Mouse (Mus musculus): Measurements from ENCODE around the gene Gm21119.
"Not testable (repeated sequence)": the region's sequence is repeated elsewhere in the genome, so short reads cannot be mapped to it uniquely, and the experiment has no call there.

Gene Gm21119

DNA sequence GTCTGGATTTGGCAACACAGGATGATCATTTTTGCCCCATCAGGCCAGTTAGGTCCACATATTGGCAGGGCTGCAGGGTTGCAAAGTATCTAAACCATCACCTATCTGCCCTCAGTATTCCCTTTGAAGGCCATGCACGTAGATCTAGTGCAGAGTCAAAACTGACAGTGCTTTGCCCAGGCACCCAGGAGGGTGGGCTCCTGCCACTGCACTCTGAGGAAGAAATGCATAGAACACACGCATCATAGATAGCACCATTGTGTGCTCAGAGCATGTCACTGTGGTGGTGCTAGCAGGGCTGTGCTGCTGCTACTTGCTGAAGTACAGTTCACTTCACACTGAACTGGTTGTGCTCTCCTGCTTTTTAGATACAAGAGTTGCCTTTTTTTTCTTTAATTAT lies at the start of gene Gm21119:
Gene Gm21119 (plus strand): TSS at position 301 of the 400 bp plus-strand sequence.
- not testable (repeated sequence) for DNase-seq (ENCODE audit: low spot score)

DNA sequence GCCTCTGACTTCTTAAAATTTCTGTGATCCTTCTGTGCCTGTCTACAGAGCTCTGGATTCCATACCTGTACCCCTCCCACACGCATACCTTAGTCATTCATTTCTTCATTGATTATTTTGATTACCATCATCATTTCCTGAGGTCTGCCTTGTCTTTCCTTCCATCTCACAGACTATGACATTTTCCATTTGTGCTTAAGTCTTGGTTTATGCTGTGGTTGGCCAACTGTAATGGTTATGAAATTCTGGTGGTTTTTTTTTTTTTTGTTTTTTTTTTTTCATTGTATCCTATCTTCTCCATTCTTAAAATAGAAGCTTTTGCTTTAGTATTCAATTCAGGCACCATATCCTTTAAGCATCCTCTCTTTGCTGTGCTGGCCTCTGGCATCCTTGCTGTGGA lies 48.0 kb upstream of the Gm21119 start:
- not testable (repeated sequence) for DNase-seq (ENCODE audit: low spot score)

DNA sequence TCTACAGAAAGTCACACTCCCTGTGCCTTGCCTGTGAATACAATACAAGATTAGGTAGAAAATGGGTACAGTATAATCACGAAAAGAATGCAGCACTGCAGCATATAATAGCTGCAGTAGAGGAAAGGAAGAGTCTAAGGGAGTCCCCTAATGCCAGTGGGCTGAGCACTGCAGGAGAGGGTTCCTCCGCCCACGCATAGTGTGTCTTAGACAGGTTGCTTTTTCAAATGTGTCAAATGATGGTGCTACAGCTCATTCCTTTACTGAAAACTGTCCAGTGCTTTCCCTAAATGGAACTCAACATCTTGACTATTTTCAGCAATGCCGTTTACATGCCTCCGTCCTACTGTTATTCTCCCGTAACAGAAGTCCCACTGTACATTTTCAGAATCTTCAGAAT lies 33.6 kb upstream of the Gm21119 start:
- not testable (repeated sequence) for DNase-seq (ENCODE audit: low spot score)

DNA sequence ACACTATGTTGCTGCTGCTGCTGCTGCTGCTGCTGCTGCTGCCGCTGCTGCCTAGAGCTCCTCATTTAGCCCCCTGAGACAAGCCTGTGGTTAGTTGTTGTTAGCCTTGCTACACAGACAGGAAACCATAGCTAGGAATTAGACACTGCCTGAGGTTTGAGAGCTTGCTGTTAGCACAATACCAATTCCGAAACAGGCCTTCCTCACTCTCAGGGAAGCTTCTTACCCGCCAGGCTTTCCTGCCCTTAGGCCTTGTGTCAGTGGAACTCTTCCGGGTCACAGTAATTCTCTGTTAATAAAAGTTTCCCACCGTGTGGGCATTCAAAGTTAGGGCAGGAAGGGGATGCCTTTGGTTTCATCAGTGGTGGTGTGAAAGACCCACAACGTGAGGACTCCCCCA lies 31.9 kb upstream of the Gm21119 start:
- not testable (repeated sequence) for DNase-seq (ENCODE audit: low spot score)

DNA sequence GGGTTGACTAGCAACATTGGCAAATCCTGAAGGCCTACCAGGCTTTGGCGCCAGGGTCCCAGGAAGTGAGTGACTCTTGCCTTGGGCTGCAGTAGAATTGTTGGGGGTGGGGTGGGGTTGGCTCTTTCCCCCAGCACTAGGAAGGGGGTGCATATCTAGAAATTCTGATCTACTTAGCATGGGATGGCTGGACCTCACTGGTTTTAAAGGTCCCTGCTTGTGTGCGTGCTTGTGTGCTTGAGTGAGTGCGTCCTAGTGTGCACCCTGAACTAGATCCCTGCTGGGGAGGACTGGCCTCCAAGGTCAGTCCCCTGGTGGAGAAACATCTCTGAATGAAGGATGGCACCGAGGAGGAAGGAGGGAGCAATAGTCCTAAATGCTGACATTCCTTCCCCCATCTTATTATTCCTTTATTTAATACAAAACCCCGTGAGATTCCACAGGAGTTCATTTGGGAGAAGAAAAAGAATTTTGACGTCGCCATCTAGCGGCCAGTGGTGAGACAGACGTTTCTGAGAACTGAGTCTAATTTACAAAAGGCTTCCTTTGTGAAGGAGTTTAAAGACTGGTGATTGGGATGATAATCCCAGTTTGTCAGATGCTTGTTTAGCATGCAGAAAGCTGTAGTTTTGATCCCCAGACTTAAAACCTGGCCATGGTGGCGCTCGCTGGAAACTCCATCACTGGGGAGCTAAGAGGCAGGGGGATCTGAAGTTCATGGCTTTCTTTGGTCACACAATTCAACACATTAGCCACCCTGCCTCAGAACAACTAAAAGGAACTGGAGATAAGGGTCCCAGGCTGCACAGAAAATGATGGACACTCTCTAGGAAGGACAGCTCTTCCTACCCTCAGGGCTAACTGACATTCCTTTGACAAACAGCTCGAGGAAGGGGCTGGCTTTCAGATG lies 26.2 kb upstream of the Gm21119 start:
- not testable (repeated sequence) for DNase-seq (ENCODE audit: low spot score)

DNA sequence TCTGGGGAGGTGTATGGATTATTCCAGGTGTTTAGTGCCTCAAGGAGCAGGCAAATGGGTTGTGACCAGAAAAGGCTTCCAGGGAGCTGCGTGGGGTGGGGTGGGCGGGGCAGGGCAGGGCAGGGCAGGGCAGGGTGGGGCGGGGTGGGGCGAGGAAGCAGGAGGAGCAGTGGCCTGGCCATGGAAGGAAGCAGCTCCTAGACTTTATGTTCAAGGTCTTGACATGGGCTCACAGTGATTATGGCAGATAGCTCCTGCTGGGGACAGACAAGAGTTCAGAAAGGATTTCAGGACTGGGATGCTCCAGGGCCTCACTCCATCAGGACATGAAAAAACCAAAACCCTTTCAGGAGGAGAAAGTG lies 25.6 kb upstream of the Gm21119 start:
- DNase-seq (ENCODE audit: low spot score): not testable (repeated sequence)

DNA sequence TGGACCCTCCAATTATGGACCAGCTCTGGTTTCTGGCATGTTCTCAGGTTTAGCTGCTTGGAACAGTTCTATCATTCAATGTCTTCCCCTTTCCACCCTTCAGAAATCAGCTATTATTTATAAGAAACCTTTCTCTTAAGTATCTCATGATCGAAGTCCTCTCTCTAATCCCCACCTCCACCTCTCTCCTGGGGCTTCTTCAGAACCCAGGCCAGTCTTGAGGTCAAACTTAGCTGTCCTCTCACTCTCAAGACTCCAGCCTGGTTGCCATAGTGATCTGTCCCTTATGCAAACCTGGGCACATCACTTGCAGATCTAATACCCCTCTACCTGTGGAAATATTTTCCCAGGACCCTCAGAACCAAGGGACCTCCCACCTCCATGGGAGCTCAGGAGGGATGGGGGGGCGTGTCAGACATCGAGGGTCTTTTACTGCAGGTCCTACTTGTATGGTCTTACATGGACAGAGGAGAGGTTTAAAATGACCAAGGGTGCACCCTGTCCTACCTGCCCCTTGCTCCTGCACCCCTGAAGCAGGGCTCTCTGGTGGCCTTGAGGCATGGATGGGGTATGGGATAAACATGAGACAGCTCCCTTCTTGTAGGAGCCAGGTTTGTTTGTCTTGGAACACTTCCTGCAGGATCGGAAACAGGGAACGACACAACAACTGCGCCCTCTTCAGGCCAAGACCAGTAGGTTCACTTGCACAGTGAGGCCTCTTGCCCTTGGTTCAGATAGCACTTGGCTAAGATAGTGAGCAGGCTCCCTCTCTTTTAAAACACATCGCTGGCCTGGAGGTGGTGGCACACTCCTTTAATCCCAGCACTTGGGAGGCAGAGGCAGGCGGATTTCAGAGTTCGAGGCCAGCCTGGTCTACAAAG lies 24.4 kb upstream of the Gm21119 start:
- peak; percentile 18 for DNase-seq (ENCODE audit: low spot score)

DNA sequence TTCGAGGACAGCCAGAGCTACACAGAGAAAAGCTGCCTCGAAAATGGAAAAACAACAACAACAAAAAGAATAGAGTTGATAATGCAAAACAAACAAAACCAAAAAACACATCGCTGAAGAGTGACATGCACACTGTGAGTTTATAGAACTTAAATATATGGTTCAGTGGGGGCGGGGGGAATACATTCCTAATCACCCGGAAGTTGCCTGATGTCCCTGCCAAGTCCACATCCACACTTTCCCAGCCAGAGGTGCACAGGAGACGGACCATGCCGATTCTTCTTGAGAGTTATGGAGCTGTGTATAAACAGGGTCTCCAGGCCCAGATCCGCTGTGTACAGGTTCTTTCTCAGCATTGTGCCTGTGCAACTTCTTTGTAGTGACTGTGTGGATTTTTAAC lies 23.7 kb upstream of the Gm21119 start:
- not testable (repeated sequence) for DNase-seq (ENCODE audit: low spot score)

DNA sequence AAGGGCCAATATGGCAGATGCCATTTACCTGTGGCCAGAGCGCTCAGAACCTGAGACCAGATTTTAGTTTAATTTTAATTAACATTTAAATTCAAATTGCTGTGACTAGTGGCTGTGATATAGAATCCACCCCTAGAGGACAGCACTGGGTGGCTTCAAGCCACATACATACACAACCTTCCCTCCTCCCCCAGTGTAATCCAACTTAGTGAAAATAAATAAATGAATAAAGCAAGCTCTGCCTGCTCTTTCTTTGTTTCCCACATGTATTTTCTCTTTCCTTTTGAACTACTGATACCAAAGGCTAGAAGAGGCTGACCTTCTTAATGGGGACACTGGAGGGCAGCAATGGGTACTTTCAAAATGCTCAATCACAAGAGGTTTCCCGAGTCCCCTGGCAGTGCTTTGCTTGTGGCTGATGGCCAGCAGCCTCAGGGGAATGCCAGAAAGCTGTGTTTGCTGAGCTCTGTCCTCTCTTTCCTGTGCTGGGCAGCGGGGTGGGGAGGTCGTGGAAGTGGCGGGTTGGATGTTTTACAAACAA lies 21.9 kb upstream of the Gm21119 start:
- not testable (repeated sequence) for DNase-seq (ENCODE audit: low spot score)

DNA sequence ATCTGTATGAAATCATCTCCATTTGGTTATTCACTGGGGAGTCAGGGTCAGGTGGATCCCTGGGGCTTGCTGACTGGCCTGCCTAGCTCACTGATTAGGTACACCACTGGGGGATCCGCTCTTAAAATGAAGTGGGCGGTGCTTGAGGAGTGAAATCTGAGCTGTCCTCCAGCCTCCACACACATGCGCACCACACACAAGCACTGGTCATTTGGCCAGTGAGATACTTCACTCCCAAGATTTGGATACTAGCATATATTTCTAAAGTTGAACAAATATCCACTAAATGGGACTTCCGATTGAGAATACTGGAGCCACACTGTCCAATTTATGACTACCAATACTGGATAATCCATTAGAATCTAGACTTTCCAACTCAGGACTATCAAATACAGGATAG lies 20.9 kb upstream of the Gm21119 start:
- peak; percentile 67 for DNase-seq (ENCODE audit: low spot score)

DNA sequence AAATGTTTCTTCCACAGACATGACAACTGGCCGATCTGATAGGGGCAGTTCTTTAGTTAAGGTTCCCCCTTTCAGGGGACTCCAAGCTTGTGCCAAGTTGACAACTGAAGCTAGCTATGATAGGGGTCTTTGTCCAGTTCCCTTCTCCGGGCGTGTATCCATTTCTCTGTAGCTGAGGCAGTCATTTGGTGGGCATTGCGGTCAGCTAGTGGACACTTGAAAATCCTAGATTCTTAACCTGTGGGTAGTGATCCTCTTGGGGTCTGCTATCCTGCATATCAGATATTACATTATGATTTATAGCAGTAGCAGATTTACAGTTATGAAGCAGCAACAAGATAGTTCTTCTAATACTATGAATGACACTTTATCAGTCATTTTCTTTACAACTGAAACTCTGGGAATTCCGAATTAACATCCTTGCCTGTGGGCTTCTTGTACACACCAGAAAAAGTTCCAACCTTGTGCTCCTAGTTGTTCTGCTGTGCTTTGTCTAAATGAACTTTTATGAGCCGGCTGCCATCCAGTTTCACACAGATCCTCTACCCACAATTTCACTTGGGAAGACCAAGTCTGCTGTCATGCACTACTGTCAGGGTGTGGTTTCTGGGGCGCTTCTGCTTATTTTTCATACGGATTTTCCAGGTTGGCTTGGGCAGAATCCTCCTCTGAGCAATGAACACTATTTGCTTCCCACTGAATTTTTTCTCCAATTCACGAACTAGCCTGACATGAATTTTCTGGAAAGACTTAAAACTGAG lies 18.5 kb upstream of the Gm21119 start:
- DNase-seq (ENCODE audit: low spot score): peak; percentile 9

DNA sequence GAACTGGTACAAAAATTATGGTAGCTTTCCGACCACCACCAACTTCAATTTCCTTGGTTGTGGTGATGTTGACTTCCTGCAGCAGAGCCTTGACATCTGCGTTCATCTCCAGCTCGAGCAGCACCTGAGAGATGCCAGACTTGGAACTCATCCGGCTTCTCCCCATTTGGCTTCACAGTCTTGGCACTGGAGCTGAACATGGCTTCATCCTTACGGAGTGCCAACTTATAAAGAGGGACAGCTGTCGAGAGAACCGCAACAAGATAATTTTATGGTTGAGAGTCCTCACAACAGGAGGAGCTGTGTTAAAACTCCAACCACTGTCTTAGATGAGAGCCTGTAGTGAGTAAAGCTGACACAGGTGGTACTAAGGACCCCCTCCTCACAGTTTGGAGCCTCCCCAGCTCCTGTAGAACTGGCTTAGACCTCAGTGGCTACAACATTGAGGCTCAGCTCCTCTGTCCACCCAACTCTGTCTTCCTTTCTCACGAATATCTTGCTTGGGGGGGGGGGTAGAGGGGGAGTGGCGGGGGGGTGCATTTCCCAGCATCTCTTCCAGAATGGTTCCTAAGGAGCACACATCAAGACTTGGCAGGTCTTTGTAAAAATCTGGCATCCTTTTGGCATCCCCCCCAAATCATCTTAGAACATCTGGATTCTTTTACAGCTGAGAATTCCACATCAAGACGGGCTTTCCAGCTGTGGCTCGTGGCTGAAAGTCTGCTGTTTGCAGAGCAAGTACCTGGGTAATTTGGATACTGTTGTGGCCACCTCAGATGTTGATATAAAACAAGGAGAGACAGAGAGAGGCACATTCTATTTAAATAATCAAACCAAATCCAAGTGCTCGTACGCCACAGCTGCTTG lies 17.6 kb upstream of the Gm21119 start:
- DNase-seq (ENCODE audit: low spot score): peak; percentile 68

DNA sequence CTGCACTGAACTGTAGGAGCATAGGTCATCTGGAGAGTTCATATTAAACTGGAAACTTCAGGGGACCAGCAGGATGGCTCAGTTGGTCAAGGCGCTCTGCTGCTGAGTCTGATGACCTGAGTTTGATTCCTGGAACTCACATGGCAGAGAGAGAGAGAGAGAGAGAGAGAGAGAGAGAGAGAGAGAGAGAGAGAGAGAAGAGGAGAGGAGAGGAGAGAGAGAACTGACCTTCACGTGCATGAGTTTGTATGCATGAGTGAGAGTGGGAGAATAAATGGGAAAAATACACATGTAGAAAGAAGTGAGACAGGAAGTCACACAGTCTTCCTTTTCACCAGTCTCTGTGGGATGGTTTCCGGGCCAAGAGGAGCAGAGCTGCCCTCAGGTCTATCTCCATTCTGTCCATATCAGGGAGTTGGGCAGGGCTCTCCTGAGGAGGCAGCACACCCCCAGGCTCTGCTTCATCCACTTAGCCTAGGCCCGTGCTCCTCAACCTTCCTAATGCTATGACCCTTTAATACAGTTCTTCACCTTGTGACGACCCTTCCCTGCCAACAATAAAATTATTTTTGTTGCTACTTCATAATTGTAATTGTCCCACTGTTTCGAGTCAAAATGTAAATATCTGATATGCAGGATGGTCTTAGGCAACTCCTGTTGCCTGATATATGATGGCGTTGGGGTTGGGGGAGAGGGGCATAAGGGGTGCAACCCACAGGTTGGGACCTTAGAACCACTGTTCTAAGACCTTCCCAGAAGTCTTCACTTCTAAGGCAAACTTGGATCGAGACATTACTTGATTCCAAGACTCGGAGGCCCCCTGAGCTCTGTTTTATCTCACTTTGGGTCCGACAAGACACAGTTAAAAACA lies 16.2 kb upstream of the Gm21119 start:
- DNase-seq (ENCODE audit: low spot score): not testable (repeated sequence)

DNA sequence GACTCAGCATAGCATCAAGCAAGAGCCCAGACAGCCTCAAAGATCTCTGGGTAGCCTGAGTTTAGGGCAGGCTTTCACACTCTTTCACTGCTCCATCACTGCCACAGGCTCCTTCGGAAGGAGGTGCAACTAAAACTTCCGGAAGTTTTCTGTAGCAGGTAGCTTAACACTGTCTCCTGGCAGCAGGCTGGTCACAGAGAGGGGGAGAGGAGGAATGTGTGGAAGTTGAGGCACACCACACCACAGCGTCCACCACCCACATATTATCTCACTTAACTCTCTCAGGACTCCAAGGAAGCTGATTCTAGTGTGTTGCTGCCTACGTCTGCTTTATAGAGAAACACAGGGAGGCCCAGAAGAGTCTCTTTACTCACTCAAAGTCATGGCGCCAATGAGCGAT lies 15.4 kb upstream of the Gm21119 start:
- not testable (repeated sequence) for DNase-seq (ENCODE audit: low spot score)

DNA sequence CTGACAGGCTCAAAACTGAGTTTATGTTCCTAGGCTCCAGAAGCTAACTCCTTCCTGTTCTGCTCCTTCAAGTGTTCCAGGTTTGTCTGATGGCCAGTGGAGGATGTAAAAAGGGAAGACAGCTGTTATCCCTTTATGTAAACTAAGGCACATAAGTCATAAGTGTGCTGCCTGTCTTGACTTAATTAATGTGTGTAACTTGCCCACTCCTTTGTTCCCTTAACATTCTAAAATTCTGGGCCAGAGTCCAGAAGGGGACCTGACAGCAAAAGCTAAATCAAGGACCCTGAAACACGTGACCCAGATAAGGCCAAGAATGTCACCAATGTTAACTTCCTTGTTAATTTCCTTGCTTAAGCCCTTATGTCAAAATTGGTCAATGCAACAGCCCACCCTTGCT lies 3.9 kb upstream of the Gm21119 start:
- not testable (repeated sequence) for DNase-seq (ENCODE audit: low spot score)

DNA sequence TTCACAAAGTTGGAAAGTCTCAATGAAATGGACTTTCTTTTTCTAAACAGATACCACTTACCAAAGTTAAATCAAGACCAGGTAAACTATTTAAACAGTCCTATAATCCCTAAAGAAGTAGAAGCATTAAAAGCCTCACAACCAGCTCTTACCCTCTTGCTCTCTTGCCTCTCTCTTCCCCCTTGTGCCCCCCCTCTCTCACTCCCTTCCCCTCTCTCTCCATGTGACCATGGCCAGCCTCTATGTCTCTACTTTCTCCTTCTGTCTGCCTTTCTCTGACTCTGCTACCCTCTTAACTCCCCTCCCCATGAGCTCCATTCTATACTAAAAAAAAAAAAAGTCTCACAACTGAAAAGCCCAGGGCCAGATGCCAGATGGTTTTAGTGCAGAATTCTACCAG lies 2.0 kb upstream of the Gm21119 start:
- not testable (repeated sequence) for DNase-seq (ENCODE audit: low spot score)

DNA sequence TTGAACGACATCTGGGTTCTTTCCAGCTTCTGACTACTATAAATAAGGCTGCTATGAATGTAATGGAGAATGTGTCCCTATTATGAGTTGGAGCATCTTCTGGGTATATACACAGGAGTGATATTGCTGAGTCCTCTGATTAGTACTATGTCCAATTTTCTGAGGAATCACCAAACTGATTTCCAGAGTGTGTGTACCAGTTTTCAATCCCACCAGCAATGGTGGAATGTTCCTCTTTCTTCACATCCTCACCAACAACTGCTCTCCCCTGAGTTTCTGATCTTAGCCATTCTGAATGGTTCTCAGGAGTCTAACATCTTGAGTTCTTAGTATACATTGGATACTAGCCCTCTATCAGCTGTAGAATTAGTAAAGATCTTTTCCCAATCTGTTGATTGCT lies 16.0 kb downstream of the Gm21119 start:
- DNase-seq (ENCODE audit: low spot score): not testable (repeated sequence)

DNA sequence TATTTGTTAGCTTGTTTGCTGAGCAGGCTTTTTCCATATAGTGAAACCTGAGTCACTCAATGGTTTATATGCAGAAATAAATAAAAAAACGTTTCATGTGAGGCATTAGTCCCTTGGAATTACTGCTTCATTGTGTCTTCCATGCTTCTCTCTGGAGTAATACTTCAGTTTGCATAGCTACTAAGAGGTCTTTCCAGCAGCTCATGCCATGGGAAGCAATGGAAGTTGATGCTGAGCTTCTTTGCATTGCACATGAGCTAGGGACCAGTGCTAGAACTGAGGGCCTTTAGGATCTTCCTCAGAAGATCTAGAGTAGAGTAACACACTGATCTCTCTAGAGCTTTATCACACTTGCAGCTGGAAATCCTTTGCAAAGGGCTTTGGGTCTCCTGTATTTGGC lies 23.2 kb downstream of the Gm21119 start:
- not testable (repeated sequence) for DNase-seq (ENCODE audit: low spot score)

DNA sequence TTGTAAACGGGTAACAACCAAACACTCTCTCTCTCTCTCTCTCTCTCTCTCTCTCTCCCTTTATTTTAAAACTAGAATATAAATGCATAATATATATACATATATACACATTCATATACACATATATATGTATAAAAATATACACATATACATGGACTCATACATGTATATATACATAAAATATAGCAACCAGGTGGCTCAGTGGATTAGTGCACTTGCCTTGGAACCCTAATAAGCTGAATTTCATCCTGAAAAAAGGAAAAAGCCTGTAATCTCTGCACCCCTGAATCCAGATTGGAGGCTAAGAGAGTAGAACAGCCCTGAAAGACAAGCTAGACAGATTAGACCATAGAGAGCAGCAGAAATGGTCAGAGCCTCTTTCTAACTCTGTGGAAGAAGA lies 28.8 kb downstream of the Gm21119 start:
- DNase-seq (ENCODE audit: low spot score): peak; percentile 3

DNA sequence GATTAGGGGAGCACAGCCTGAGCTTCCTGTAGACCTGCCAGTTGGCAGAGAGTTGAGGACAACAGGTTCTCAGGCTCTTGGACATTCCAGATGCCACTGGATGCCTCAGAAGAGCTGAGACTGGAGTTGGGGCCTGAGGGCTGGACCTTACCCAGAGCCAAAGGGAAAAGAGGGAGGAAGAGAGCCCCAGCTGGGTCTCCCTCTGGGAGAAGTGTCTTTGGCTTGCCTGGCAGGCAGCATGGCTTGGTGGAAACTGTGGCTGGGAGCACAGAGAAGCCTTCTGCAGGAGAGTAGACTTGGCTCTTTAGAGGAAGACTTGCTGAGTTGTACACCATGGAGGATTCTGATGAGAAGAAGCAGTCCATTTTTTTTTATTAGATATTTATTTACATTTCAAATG lies 38.3 kb downstream of the Gm21119 start:
- DNase-seq (ENCODE audit: low spot score): peak; percentile 11
